Mouse (Mus musculus): ENCODE results near the gene Hist4h4. TPM values are rescaled to one million over a fixed set of nuclear protein-coding genes. Genes with fewer than 3 reads are reported as not detected.

Hist4h4 gene
- polyA plus RNA-seq (2015; fragmentation: Nextera tagmentation; extraction: Ambion mirVana) = 0.43 and 0.44 TPM in 2 replicates

GRCm38 (mm10) chr6:136803739-136804633 is at the start of gene Hist4h4:
Hist4h4 (minus strand) TSS chr6:136804415.
- under 1% methylated on average over 50 of the region's 50 CpGs for WGBS
- Histone ChIP-seq H3K4me1 (peaks cover 26% of the 10 kb centered on the region), H3K27me3 (replicated peaks) (no peaks in the 10 kb centered on the region), H3K4me3 (replicated peaks) (peak within 1 kb of the TSS; percentile 55), H3K36me3 (no peaks in the 10 kb centered on the region), H3K9me3 (replicated peaks) (no peaks in the 10 kb centered on the region), H3K9ac (replicated peaks) (peak within 1 kb of the TSS; percentile 74), H3K4me2 (peak within 1 kb of the TSS; percentile 73), H3K27ac (replicated peaks) (peak within 1 kb of the TSS; percentile 99)
- peak; percentile 84 for ATAC-seq (ENCODE audit: low FRiP score)

DNA sequence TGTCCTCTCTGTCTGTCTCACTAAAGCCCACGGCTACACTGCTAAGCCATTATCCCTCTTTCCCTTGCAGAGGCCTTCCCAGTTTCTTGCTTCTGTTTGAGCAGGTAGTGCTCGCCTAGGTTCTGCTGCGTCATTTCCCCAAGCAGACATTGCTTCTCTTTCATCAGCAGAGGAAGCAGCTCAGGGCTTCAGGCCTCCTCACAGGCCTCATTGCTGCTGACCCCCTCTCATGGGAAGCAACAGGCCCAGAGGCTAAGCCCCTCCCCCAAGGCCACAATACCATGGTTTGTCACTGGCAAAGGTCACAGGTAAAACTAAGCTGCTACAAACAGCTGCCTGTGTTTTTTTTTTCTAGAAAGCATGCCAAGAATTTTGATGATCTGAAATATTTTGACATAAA is 48.5 kb upstream of the Hist4h4 start:
- no peak overlapping the region for H3K9ac ChIP-seq (replicated peaks)
- WGBS = 57% methylated on average over 3 of the region's 3 CpGs

DNA sequence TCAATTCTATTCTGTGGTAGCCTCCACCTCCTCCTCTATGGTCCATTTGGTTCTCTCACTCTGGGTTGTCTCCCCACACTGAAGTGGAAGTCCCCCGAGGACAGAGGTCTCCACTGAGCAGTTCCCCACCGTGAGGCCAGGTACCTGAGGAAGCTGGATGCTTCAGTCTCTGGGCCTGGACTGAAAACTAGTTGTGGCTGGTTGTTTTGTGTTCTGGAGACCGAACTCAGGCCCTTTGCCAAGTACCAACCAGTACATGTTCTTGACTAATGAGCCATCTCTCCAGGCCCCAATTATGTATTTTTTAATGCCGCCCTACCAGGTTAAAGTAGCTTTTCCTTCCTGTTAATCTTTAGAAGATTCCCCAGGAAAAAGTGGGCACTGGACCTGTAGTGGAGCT is 48.1 kb upstream of the Hist4h4 start:
- Histone ChIP-seq H3K27ac (replicated peaks) (peak overlapping the region; percentile 10; the same call in 1 of the 2 replicates), H3K36me3 (no peaks in the 10 kb centered on the region), H3K4me1 (0 out of 2 replicates have a peak, but pooled peaks cover 3% of the 10 kb centered on the region), H3K4me2 (no peak overlapping the region), H3K9me3 (replicated peaks) (no peaks in the 10 kb centered on the region), H3K27me3 (replicated peaks) (no peaks in the 10 kb centered on the region), H3K4me3 (replicated peaks) (no peak overlapping the region), H3K9ac (replicated peaks) (no peak overlapping the region)
- ATAC-seq (ENCODE audit: low FRiP score) = no peak
- 76% methylated on average over 4 of the region's 4 CpGs for whole genome bisulfite sequencing

More for the DNA sequence above, 48.5 kb upstream of the Hist4h4 start:
- Histone ChIP-seq H3K4me1 (peaks cover 6% of the 10 kb centered on the region; the same call in 1 of the 2 replicates), H3K27me3 (replicated peaks) (no peaks in the 10 kb centered on the region), H3K36me3 (no peaks in the 10 kb centered on the region), H3K9me3 (replicated peaks) (no peaks in the 10 kb centered on the region), H3K27ac (replicated peaks) (peak overlapping the region; percentile 10; the same call in 1 of the 2 replicates), H3K4me3 (replicated peaks) (no peak overlapping the region), H3K4me2 (no peak overlapping the region)
- ATAC-seq (ENCODE audit: low FRiP score) = no peak

- ATAC-seq (ENCODE audit: low FRiP score) = no peak
- Histone ChIP-seq H3K4me3 (replicated peaks) (no peak overlapping the region), H3K4me2 (no peak overlapping the region), H3K9me3 (replicated peaks) (no peaks in the 10 kb centered on the region), H3K36me3 (no peaks in the 10 kb centered on the region), H3K27me3 (replicated peaks) (no peaks in the 10 kb centered on the region), H3K9ac (replicated peaks) (no peak overlapping the region), H3K27ac (replicated peaks) (no peak overlapping the region), H3K4me1 (0 out of 2 replicates have a peak, but pooled peaks cover 3% of the 10 kb centered on the region)
- 76% methylated on average over 6 of the region's 6 CpGs for WGBS
Observed at GRCm38 (mm10) chr6:136850267-136850666, 46.1 kb upstream of the Hist4h4 start.

DNA sequence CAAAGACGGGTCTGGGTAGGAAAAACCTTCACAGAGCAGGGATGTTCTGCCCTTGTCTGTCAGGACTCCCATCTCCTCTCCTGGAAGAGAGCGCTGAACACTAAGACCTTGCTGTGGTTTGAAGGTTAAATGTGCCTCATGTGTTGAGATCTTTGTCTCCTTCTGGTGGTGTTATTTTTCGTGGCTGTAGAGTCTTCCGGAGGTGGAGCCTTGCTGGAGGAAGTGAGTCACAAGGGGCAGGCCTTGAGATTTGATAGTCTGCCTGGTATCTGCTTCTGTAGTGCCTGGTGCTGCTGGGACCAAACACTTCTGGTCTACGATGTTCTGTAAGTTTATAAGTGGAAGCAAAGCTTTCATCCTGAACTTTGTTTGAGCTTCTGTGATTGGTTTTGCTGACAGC is 44.8 kb upstream of the Hist4h4 start:
- Histone ChIP-seq H3K27me3 (replicated peaks) (no peaks in the 10 kb centered on the region), H3K9me3 (replicated peaks) (no peaks in the 10 kb centered on the region), H3K9ac (replicated peaks) (no peak overlapping the region), H3K4me2 (no peak overlapping the region), H3K4me1 (0 out of 2 replicates have a peak, but pooled peaks cover 3% of the 10 kb centered on the region), H3K4me3 (replicated peaks) (no peak overlapping the region), H3K27ac (replicated peaks) (no peak overlapping the region), H3K36me3 (no peaks in the 10 kb centered on the region)
- ATAC-seq (ENCODE audit: low FRiP score) = no peak
- WGBS = 90% methylated on average over 5 of the region's 5 CpGs

- H3K4me3 ChIP-seq (replicated peaks) = no peak overlapping the region
- H3K9ac ChIP-seq (replicated peaks) = no peak overlapping the region
- WGBS = 92% methylated on average over 8 of the region's 8 CpGs
- no peak overlapping the region for H3K27ac ChIP-seq (replicated peaks)
- no peaks in the 10 kb centered on the region for H3K27me3 ChIP-seq (replicated peaks)
- H3K9me3 ChIP-seq (replicated peaks) = no peaks in the 10 kb centered on the region
- H3K4me1 ChIP-seq = 0 out of 2 replicates have a peak, but pooled peaks cover 3% of the 10 kb centered on the region
- no peaks in the 10 kb centered on the region for H3K36me3 ChIP-seq
- H3K4me2 ChIP-seq = no peak overlapping the region
- no peak for ATAC-seq (ENCODE audit: low FRiP score)
Observed at GRCm38 (mm10) chr6:136848399-136848798, 44.2 kb upstream of the Hist4h4 start.

GRCm38 (mm10) chr6:136847790-136848189 is 43.6 kb upstream of the Hist4h4 start:
- 0 out of 2 replicates have a peak, but pooled peaks cover 2% of the 10 kb centered on the region for H3K4me1 ChIP-seq
- 33% methylated on average over 2 of the region's 2 CpGs for WGBS

DNA sequence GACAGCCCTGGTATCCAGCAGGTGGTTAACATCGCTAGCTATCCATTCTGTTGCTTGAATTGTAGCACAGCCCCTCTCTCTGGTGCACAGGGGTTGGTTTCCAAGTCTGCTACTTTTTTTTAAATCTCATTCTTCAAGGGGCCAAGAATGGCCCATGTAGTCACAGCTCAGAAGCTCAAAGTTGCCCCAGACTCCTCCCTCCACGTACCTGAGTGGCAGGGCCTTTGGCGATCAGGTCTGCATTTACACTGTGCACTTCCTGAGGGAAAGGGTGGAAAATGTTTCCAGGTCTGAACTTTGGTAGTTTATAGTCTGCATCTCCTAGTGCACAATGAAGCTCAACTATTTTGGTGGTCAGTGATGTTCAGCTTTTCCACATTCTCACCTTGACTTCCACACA is 43.1 kb upstream of the Hist4h4 start:
- H3K4me1 ChIP-seq = no peaks in the 10 kb centered on the region
- H3K27me3 ChIP-seq (replicated peaks) = no peaks in the 10 kb centered on the region
- ATAC-seq (ENCODE audit: low FRiP score) = no peak
- no peak overlapping the region for H3K4me3 ChIP-seq (replicated peaks)
- H3K4me2 ChIP-seq = no peak overlapping the region
- 94% methylated on average over 3 of the region's 3 CpGs for WGBS
- no peak overlapping the region for H3K27ac ChIP-seq (replicated peaks)
- H3K9me3 ChIP-seq (replicated peaks) = no peaks in the 10 kb centered on the region
- no peaks in the 10 kb centered on the region for H3K36me3 ChIP-seq
- no peak overlapping the region for H3K9ac ChIP-seq (replicated peaks)

More at GRCm38 (mm10) chr6:136847790-136848189, 43.6 kb upstream of the Hist4h4 start:
- Histone ChIP-seq H3K27ac (replicated peaks) (no peak overlapping the region), H3K27me3 (replicated peaks) (no peaks in the 10 kb centered on the region), H3K9me3 (replicated peaks) (no peaks in the 10 kb centered on the region), H3K36me3 (no peaks in the 10 kb centered on the region), H3K9ac (replicated peaks) (no peak overlapping the region), H3K4me3 (replicated peaks) (no peak overlapping the region), H3K4me2 (no peak overlapping the region)
- no peak for ATAC-seq (ENCODE audit: low FRiP score)

- no peaks in the 10 kb centered on the region for H3K9me3 ChIP-seq (replicated peaks)
- no peaks in the 10 kb centered on the region for H3K4me1 ChIP-seq
Observed at GRCm38 (mm10) chr6:136845706-136846480, 41.7 kb upstream of the Hist4h4 start.

DNA sequence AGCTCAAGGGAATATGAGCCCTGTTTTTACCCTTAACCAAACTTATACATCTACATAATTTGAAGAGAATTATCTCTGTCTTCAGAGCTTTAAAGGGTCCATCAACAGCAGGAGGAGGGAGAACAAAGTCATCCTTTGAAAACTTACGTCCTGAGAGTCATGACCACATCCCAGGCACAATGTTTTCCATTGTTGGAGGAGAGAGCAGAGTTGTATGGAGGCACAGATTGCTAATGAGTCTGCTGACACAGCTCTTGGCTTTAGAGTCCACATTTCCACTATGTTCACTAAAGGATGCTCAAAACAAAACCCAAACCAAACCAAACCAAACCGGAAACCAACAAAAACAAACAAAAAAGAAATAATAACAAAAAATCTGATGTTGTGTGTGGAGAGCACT is 40.7 kb upstream of the Hist4h4 start:
- Histone ChIP-seq H3K4me3 (replicated peaks) (no peak overlapping the region), H3K27me3 (replicated peaks) (no peaks in the 10 kb centered on the region), H3K27ac (replicated peaks) (no peak overlapping the region), H3K9ac (replicated peaks) (no peak overlapping the region), H3K9me3 (replicated peaks) (no peaks in the 10 kb centered on the region), H3K4me1 (no peaks in the 10 kb centered on the region), H3K4me2 (no peak overlapping the region), H3K36me3 (no peaks in the 10 kb centered on the region)
- no peak for ATAC-seq (ENCODE audit: low FRiP score)
- 54% methylated on average over 2 of the region's 2 CpGs for WGBS

More at GRCm38 (mm10) chr6:136845706-136846480, 41.7 kb upstream of the Hist4h4 start:
- Histone ChIP-seq H3K36me3 (no peaks in the 10 kb centered on the region), H3K4me3 (replicated peaks) (no peak overlapping the region), H3K27ac (replicated peaks) (no peak overlapping the region), H3K9ac (replicated peaks) (no peak overlapping the region), H3K27me3 (replicated peaks) (no peaks in the 10 kb centered on the region), H3K4me2 (no peak overlapping the region)
- WGBS = 78% methylated on average over 5 of the region's 5 CpGs
- ATAC-seq (ENCODE audit: low FRiP score) = no peak

DNA sequence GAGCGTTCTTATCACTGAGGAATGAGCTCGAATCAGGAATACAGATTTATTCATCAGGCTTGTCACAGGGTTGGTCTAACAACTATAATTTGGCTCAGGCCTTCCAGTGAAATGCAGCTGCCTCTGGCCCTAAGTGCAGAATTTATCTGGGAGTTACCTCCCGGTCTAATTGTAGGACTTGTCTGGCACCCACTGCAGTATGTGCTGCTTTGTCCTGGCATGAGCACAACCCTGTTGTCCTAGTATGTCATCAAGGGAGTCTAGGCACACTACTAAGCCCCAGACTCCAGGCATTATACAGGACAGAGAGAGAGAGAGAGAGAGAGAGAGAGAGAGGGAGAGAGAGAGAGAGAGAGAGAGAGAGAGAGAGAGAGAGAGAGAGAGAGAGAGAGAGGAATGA is 33.1 kb upstream of the Hist4h4 start:
- no peaks in the 10 kb centered on the region for H3K36me3 ChIP-seq
- no peaks in the 10 kb centered on the region for H3K4me1 ChIP-seq
- no peak overlapping the region for H3K9ac ChIP-seq (replicated peaks)
- no peaks in the 10 kb centered on the region for H3K27me3 ChIP-seq (replicated peaks)
- H3K27ac ChIP-seq (replicated peaks) = no peak overlapping the region
- H3K4me3 ChIP-seq (replicated peaks) = no peak overlapping the region
- no peaks in the 10 kb centered on the region for H3K9me3 ChIP-seq (replicated peaks)
- WGBS = 87% methylated on average over 3 of the region's 3 CpGs
- no peak overlapping the region for H3K4me2 ChIP-seq
- no peak for ATAC-seq (ENCODE audit: low FRiP score)

Measured in neural tube, embryonic 15.5 days (tissue).